Mouse (Mus musculus): ENCODE measurements around the gene 4932438H23Rik. TPM values are rescaled to one million over a fixed set of nuclear protein-coding genes. Genes with fewer than 3 reads are reported as not detected.

The 4932438H23Rik gene
- polyA plus RNA-seq, 1 experiment = 0.01 TPM

GRCm38 (mm10) chr16:91019476-91019875 lies 75.4 kb downstream of the 4932438H23Rik start:
- Histone ChIP-seq H3K4me2 (ENCODE audit: low read depth) (no peak overlapping the region), H3ac (ENCODE audit: control insufficient read depth, insufficient read length) (no peak overlapping the region)

DNA sequence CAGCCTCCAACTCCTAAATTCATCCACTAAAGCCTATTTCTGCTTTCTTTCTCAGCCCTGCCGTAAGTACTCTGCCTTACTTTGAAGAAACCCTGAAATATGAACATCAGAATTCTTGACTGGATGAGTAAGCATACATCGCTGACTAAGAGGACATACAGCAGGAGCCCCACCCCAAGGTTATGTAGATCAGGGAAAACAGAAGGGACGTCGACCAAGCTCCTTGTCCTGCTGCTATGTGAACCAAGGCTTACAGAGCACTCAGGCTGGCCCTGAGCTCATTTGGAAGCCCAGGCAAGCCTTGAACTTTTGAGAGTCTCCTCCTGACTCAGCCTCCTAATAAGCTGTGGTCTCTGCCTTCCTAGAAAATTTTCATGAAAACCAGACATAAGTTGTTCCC lies 79.2 kb downstream of the 4932438H23Rik start:
- no peak for TF ChIP-seq REST (IDR thresholded peaks at IDR 0.05; ENCODE audit: insufficient read depth, insufficient read length)
- no peak for TF ChIP-seq CEBPB (IDR thresholded peaks at IDR 0.05; ENCODE audit: insufficient read depth, poor library complexity, severe bottlenecking)
- TF ChIP-seq POLR2AphosphoS2 (IDR thresholded peaks at IDR 0.05; ENCODE audit: insufficient read length, low read depth) = no peak
- TF ChIP-seq POLR2A (IDR thresholded peaks at IDR 0.05; ENCODE audit: insufficient read length, low read depth) = no peak
- no peak for TF ChIP-seq USF1 (IDR thresholded peaks at IDR 0.05; ENCODE audit: low read depth)
- no peak for TF ChIP-seq E2F4 (IDR thresholded peaks at IDR 0.05; ENCODE audit: insufficient read depth)
- TF ChIP-seq TCF3 (IDR thresholded peaks at IDR 0.05; ENCODE audit: insufficient read length, low read depth) = no peak
- TF ChIP-seq TCF12 (IDR thresholded peaks at IDR 0.05; ENCODE audit: insufficient read depth, poor library complexity, severe bottlenecking) = no peak
- TF ChIP-seq MYOD1 (IDR thresholded peaks at IDR 0.05; ENCODE audit: control insufficient read depth in 1 of 3, insufficient read length in 2 of 3, low read depth in 2 of 3) = no peak
- no peak for TF ChIP-seq MAX (IDR thresholded peaks at IDR 0.05; ENCODE audit: low read depth)
- no peak for TF ChIP-seq MYOG (IDR thresholded peaks at IDR 0.05; ENCODE audit: control insufficient read depth in 1 of 3, insufficient read depth in 1 of 3, insufficient read length in 2 of 3, low read depth in 2 of 3)
- TF ChIP-seq SRF (IDR thresholded peaks at IDR 0.05; ENCODE audit: control insufficient read depth, insufficient read length, low read depth) = no peak
- Histone ChIP-seq H3K4me3 (no peak overlapping the region), H3K79me2 (ENCODE audit: control insufficient read depth, insufficient read depth) (no peaks in the 10 kb centered on the region), H3K4me2 (ENCODE audit: low read depth) (no peak overlapping the region), H3ac (ENCODE audit: control insufficient read depth, insufficient read length) (no peak overlapping the region), H3K27me3 (ENCODE audit: control insufficient read depth, insufficient read depth, insufficient read length) (no peaks in the 10 kb centered on the region), H3K36me3 (ENCODE audit: control insufficient read depth, insufficient read depth) (peaks cover 61% of the 10 kb centered on the region)

More at GRCm38 (mm10) chr16:91019476-91019875, 75.4 kb downstream of the 4932438H23Rik start:
- Histone ChIP-seq H3K27me3 (ENCODE audit: control insufficient read depth, insufficient read depth, insufficient read length) (no peaks in the 10 kb centered on the region), H3K79me2 (ENCODE audit: control insufficient read depth, insufficient read depth) (no peaks in the 10 kb centered on the region), H3K4me3 (no peak overlapping the region), H3K36me3 (ENCODE audit: control insufficient read depth, insufficient read depth) (peaks cover 73% of the 10 kb centered on the region)
- TF ChIP-seq CEBPB (IDR thresholded peaks at IDR 0.05; ENCODE audit: insufficient read depth, poor library complexity, severe bottlenecking) (no peak), MYOD1 (IDR thresholded peaks at IDR 0.05; ENCODE audit: control insufficient read depth in 1 of 3, insufficient read length in 2 of 3, low read depth in 2 of 3) (no peak), TCF12 (IDR thresholded peaks at IDR 0.05; ENCODE audit: insufficient read depth, poor library complexity, severe bottlenecking) (no peak), TCF3 (IDR thresholded peaks at IDR 0.05; ENCODE audit: insufficient read length, low read depth) (no peak), POLR2A (IDR thresholded peaks at IDR 0.05; ENCODE audit: insufficient read length, low read depth) (no peak), MAX (IDR thresholded peaks at IDR 0.05; ENCODE audit: low read depth) (no peak), REST (IDR thresholded peaks at IDR 0.05; ENCODE audit: insufficient read depth, insufficient read length) (no peak), MYOG (IDR thresholded peaks at IDR 0.05; ENCODE audit: control insufficient read depth in 1 of 3, insufficient read depth in 1 of 3, insufficient read length in 2 of 3, low read depth in 2 of 3) (no peak), SRF (IDR thresholded peaks at IDR 0.05; ENCODE audit: control insufficient read depth, insufficient read length, low read depth) (no peak), USF1 (IDR thresholded peaks at IDR 0.05; ENCODE audit: low read depth) (no peak), E2F4 (IDR thresholded peaks at IDR 0.05; ENCODE audit: insufficient read depth) (no peak), POLR2AphosphoS2 (IDR thresholded peaks at IDR 0.05; ENCODE audit: insufficient read length, low read depth) (no peak)

- Histone ChIP-seq H3ac (ENCODE audit: control insufficient read depth, insufficient read length) (peak overlapping the region; percentile 98), H3K36me3 (ENCODE audit: control insufficient read depth, insufficient read depth) (peaks cover 28% of the 10 kb centered on the region), H3K4me2 (ENCODE audit: low read depth) (peak overlapping the region; percentile 79), H3K27me3 (ENCODE audit: control insufficient read depth, insufficient read depth, insufficient read length) (no peaks in the 10 kb centered on the region), H3K4me3 (peak overlapping the region; percentile 67), H3K79me2 (ENCODE audit: control insufficient read depth, insufficient read depth) (peaks cover 11% of the 10 kb centered on the region)
- TF ChIP-seq USF1 (IDR thresholded peaks at IDR 0.05; ENCODE audit: low read depth) = peak; percentile 64
- TF ChIP-seq CEBPB (IDR thresholded peaks at IDR 0.05; ENCODE audit: insufficient read depth, poor library complexity, severe bottlenecking) = no peak
Observed at GRCm38 (mm10) chr16:91011847-91012246, 83.1 kb downstream of the 4932438H23Rik start.

DNA sequence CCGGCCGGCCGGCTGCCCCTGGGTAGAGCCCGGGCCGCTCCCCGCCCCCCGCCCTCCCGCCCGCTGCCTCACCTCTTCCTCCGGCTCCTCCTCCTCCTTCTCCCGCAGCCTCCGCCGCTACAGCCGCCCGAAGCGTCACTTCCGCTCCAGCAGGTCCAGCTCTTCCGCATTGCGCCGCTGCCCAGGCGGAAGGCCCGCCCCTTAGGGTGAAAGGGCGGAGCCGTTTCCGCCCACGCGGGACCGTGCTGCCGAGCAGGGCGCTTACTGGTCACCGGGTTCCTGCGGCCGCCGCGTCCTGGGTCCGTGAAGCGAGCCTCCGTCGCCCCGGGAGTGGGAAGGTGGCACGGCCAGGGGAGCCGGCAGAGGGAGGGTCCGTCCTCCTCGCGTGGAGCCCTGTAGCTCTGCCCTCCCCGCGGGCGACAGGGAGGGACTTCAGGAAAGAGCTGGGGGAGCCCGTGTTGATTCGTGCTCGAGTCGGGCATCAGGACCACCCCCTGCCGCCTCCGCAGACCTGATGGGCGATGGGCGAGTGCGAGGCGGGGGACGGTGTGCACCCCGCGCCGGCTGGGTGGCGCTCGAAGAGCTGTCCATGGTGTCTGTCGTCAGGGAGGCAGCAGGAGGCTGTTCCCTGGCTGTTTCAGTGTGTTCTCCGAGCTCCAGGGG lies 83.8 kb downstream of the 4932438H23Rik start, which contains the start of gene Synj1:
Synj1 (minus strand) TSS at position 288 of the 663 bp plus-strand sequence.
- Histone ChIP-seq H3ac (ENCODE audit: control insufficient read depth, insufficient read length) (peak within 1 kb of the TSS; percentile 98), H3K4me3 (peak within 1 kb of the TSS; percentile 67), H3K4me2 (ENCODE audit: low read depth) (peak within 1 kb of the TSS; percentile 96), H3K27me3 (ENCODE audit: control insufficient read depth, insufficient read depth, insufficient read length) (no peaks in the 10 kb centered on the region), H3K36me3 (ENCODE audit: control insufficient read depth, insufficient read depth) (peaks cover 25% of the 10 kb centered on the region), H3K79me2 (ENCODE audit: control insufficient read depth, insufficient read depth) (peaks cover 11% of the 10 kb centered on the region)
- TF ChIP-seq POLR2A (IDR thresholded peaks at IDR 0.05; ENCODE audit: insufficient read length, low read depth) = peak; percentile 67
- peak; percentile 95 for TF ChIP-seq REST (IDR thresholded peaks at IDR 0.05; ENCODE audit: insufficient read depth, insufficient read length)
- TF ChIP-seq MYOD1 (IDR thresholded peaks at IDR 0.05; ENCODE audit: control insufficient read depth in 1 of 3, insufficient read length in 2 of 3, low read depth in 2 of 3) = peak in 1 of 3 experiments; percentile 11
- TF ChIP-seq POLR2AphosphoS2 (IDR thresholded peaks at IDR 0.05; ENCODE audit: insufficient read length, low read depth) = peak; percentile 50
- no peak for TF ChIP-seq SRF (IDR thresholded peaks at IDR 0.05; ENCODE audit: control insufficient read depth, insufficient read length, low read depth)
- TF ChIP-seq TCF3 (IDR thresholded peaks at IDR 0.05; ENCODE audit: insufficient read length, low read depth) = no peak
- peak in 1 of 3 experiments; percentile 36 for TF ChIP-seq MYOG (IDR thresholded peaks at IDR 0.05; ENCODE audit: control insufficient read depth in 1 of 3, insufficient read depth in 1 of 3, insufficient read length in 2 of 3, low read depth in 2 of 3)
- no peak for TF ChIP-seq USF1 (IDR thresholded peaks at IDR 0.05; ENCODE audit: low read depth)
- no peak for TF ChIP-seq TCF12 (IDR thresholded peaks at IDR 0.05; ENCODE audit: insufficient read depth, poor library complexity, severe bottlenecking)
- no peak for TF ChIP-seq CEBPB (IDR thresholded peaks at IDR 0.05; ENCODE audit: insufficient read depth, poor library complexity, severe bottlenecking)
- TF ChIP-seq E2F4 (IDR thresholded peaks at IDR 0.05; ENCODE audit: insufficient read depth) = no peak
- TF ChIP-seq MAX (IDR thresholded peaks at IDR 0.05; ENCODE audit: low read depth) = no peak

Data from myocyte (in vitro differentiated cells).